Mouse (Mus musculus) MEL (cell line): ENCODE measurements around the gene Klk1b5. TPM values are rescaled to one million over a fixed set of nuclear protein-coding genes. Genes with fewer than 3 reads are reported as not detected.

Source experiments
- DNase-seq: peaks from one replicate; pipeline ENCODE4 v3.0.0; 2011; ENCODE audit warnings: low read depth, low spot score
- H3K27ac ChIP-seq: 2 replicates; pipeline ENCODE4 v1.5.1; 2012; ENCODE audit warnings: low read depth, mild to moderate bottlenecking, control low read depth, low read length, moderate library complexity; ENCODE audit not compliant: control insufficient read depth
- H3K27me3 ChIP-seq, 2 experiments: fragments of 150-350 bp in 1 of 2; sonication (generic) in 1 of 2; 2 replicates each; pipeline ENCODE4 v1.6.1; 2012; ENCODE audit warnings: low read length in 2 of 2, mild to moderate bottlenecking in 2 of 2, improper control_type of control experiment in 1 of 2, moderate library complexity in 1 of 2; ENCODE audit not compliant: insufficient read depth in 2 of 2, control insufficient read depth in 1 of 2
- H3K36me3 ChIP-seq, 2 experiments: 2 replicates each; pipeline ENCODE4 v1.6.1; 2012 to 2014; ENCODE audit warnings: low read length in 2 of 2, improper control_type of control experiment in 1 of 2, inconsistent platforms in 1 of 2, mild to moderate bottlenecking in 1 of 2; ENCODE audit not compliant: insufficient read depth in 2 of 2, control insufficient read depth in 1 of 2
- H3K4me1 ChIP-seq, 2 experiments: fragments of 150-350 bp in 1 of 2; sonication (generic) in 1 of 2; 2 replicates each; pipeline ENCODE4 v1.6.1; 2012; ENCODE audit warnings: low read length in 2 of 2, improper control_type of control experiment in 1 of 2, mild to moderate bottlenecking in 1 of 2; ENCODE audit not compliant: insufficient read depth in 2 of 2, control insufficient read depth in 1 of 2
- H3K4me3 ChIP-seq, 2 experiments: fragments of 150-350 bp in 1 of 2; sonication (generic) in 1 of 2; 2 replicates each; pipeline ENCODE4 v1.5.1; 2012; ENCODE audit warnings: low read depth in 2 of 2, low read length in 2 of 2, mild to moderate bottlenecking in 2 of 2, moderate library complexity in 2 of 2, control low read depth in 1 of 2, improper control_type of control experiment in 1 of 2; ENCODE audit not compliant: control insufficient read depth in 1 of 2, insufficient read depth in 1 of 2
- H3K79me2 ChIP-seq: 2 replicates; pipeline ENCODE4 v1.6.1; 2012; ENCODE audit warnings: mild to moderate bottlenecking, low read length, moderate library complexity; ENCODE audit not compliant: control insufficient read depth, poor library complexity, insufficient read depth
- H3K9ac ChIP-seq: 2 replicates; pipeline ENCODE4 v1.6.1; 2012; ENCODE audit warnings: low read depth, mild to moderate bottlenecking, control low read depth, low read length, moderate library complexity; ENCODE audit not compliant: control insufficient read depth, poor library complexity, severe bottlenecking
- H3K9me3 ChIP-seq: fragments of 150-350 bp; sonication (generic); replicated peaks from 2 replicates; pipeline ENCODE4 v1.6.1; 2012; ENCODE audit warnings: mild to moderate bottlenecking, low read length, improper control_type of control experiment, moderate library complexity; ENCODE audit not compliant: insufficient read depth
- BHLHE40 ChIP-seq: IDR thresholded peaks from 2 replicates; pipeline ENCODE4 v1.6.1; 2012; ENCODE audit warnings: low read depth, mild to moderate bottlenecking, inconsistent platforms, low read length, improper control_type of control experiment, borderline replicate concordance
- ELF1 ChIP-seq: IDR thresholded peaks from 2 replicates; pipeline ENCODE4 v1.6.1; 2014; ENCODE audit warnings: low read depth, mild to moderate bottlenecking, inconsistent platforms, low read length, improper control_type of control experiment, moderate library complexity
- EP300 ChIP-seq, 2 experiments: IDR thresholded peaks; 2 replicates each; pipeline ENCODE4 v1.6.1; 2011; ENCODE audit warnings: improper control_type of control experiment in 2 of 2, low read length in 2 of 2, low read depth in 1 of 2, mild to moderate bottlenecking in 1 of 2
- GABPA ChIP-seq: IDR thresholded peaks from 2 replicates; pipeline ENCODE4 v1.6.1; 2012; ENCODE audit warnings: low read depth, mild to moderate bottlenecking, inconsistent platforms, low read length, improper control_type of control experiment, moderate library complexity
- GATA1 ChIP-seq: IDR thresholded peaks from 2 replicates; pipeline ENCODE4 v1.6.1; 2011; ENCODE audit warnings: low read depth, low read length, improper control_type of control experiment
- HCFC1 ChIP-seq: IDR thresholded peaks from 2 replicates; pipeline ENCODE4 v1.6.1; 2012; ENCODE audit warnings: low read depth, mild to moderate bottlenecking, inconsistent platforms, low read length, improper control_type of control experiment, moderate library complexity
- JUND ChIP-seq: IDR thresholded peaks from 2 replicates; pipeline ENCODE4 v1.6.1; 2011; ENCODE audit warnings: low read depth, mild to moderate bottlenecking, improper control_type of control experiment, low read length
- MAX ChIP-seq: IDR thresholded peaks from 2 replicates; pipeline ENCODE4 v1.6.1; 2011; ENCODE audit warnings: low read length, improper control_type of control experiment
- MAZ ChIP-seq: IDR thresholded peaks from 2 replicates; pipeline ENCODE4 v1.6.1; 2012; ENCODE audit warnings: low read depth, mild to moderate bottlenecking, inconsistent platforms, low read length, improper control_type of control experiment
- MEF2A ChIP-seq: IDR thresholded peaks from 2 replicates; pipeline ENCODE4 v1.6.1; 2014; ENCODE audit warnings: low read depth, mild to moderate bottlenecking, inconsistent platforms, low read length, improper control_type of control experiment; ENCODE audit not compliant: poor library complexity, insufficient replicate concordance, severe bottlenecking; ENCODE audit errors: extremely low read depth
- MXI1 ChIP-seq: IDR thresholded peaks from 2 replicates; pipeline ENCODE4 v1.6.1; 2011; ENCODE audit warnings: mild to moderate bottlenecking, low read depth, low read length, improper control_type of control experiment
- RAD21 ChIP-seq: IDR thresholded peaks from 2 replicates; pipeline ENCODE4 v1.6.1; 2011; ENCODE audit warnings: mild to moderate bottlenecking, low read depth, low read length, improper control_type of control experiment
- SIN3A ChIP-seq: IDR thresholded peaks from 2 replicates; pipeline ENCODE4 v1.6.1; 2012; ENCODE audit warnings: low read length, improper control_type of control experiment, inconsistent platforms
- SMC3 ChIP-seq: IDR thresholded peaks from 2 replicates; pipeline ENCODE4 v1.6.1; 2011; ENCODE audit warnings: low read depth, low read length, improper control_type of control experiment
- TAL1 ChIP-seq: IDR thresholded peaks from 2 replicates; pipeline ENCODE4 v1.6.1; 2012; ENCODE audit warnings: mild to moderate bottlenecking, inconsistent platforms, low read length, moderate library complexity, mixed read lengths
- TBP ChIP-seq: IDR thresholded peaks from 2 replicates; pipeline ENCODE4 v1.8.0; 2011; ENCODE audit warnings: low read depth, low read length, improper control_type of control experiment
- TCF12 ChIP-seq: IDR thresholded peaks from 2 replicates; pipeline ENCODE4 v1.6.1; 2014; ENCODE audit warnings: low read depth, mild to moderate bottlenecking, inconsistent platforms, low read length, improper control_type of control experiment, moderate library complexity
- USF1 ChIP-seq: IDR thresholded peaks from 2 replicates; pipeline ENCODE4 v1.6.1; 2014; ENCODE audit warnings: low read depth, mild to moderate bottlenecking, inconsistent platforms, low read length, improper control_type of control experiment, moderate library complexity
- ZC3H11A ChIP-seq: IDR thresholded peaks from 2 replicates; pipeline ENCODE4 v1.6.1; 2012; ENCODE audit warnings: low read depth, mild to moderate bottlenecking, inconsistent platforms, low read length, improper control_type of control experiment
- polyA plus RNA-seq, 2 experiments: library from polyadenylated mRNA; stranded (reverse) in 1 of 2; unstranded in 1 of 2; fragments of >175 nt in 1 of 2; fragments of >200 nt in 1 of 2; gene quantifications; 2 replicates each; pipeline versions ENCODE4 v1.2.1 to v1.2.4; 2012; ENCODE audit warnings: low replicate concordance in 2 of 2, low read depth in 1 of 2; ENCODE audit not compliant: insufficient read length in 2 of 2, insufficient read depth in 1 of 2, missing spikeins in 1 of 2
- total RNA-seq: library from RNA; depleted of rRNA; stranded (reverse); fragments of 300-350 nt; gene quantifications from 2 replicates; pipeline ENCODE4 v1.2.3, GENCODE M21; 2012

Gene Klk1b5
- total and polyA plus RNA-seq, 3 experiments, result not detected

- no peaks in the 10 kb centered on the region for H3K27me3 ChIP-seq
- no peaks in the 10 kb centered on the region for H3K9me3 ChIP-seq
- TF ChIP-seq BHLHE40 (no peak), ELF1 (no peak), GATA1 (no peak), ZC3H11A (no peak)
- no peaks in the 10 kb centered on the region for H3K79me2 ChIP-seq
- H3K4me1 ChIP-seq, result no peaks in the 10 kb centered on the region
- H3K9ac ChIP-seq, result no peak within 1 kb of the TSS
- no peak within 1 kb of the TSS for H3K4me3 ChIP-seq
- no peak within 1 kb of the TSS for H3K27ac ChIP-seq
- no peak for DNase-seq
- H3K36me3 ChIP-seq, result no peaks in the 10 kb centered on the region
Observed at GRCm38 (mm10) chr7:44257278-44257677, 41.5 kb downstream of the Klk1b5 start, which contains the start of gene Acp4. TSS of gene Acp4 (minus strand) at chr7:44257378.

GRCm38 (mm10) chr7:44260410-44260809 lies 44.7 kb downstream of the Klk1b5 start:
- Histone ChIP-seq H3K79me2 (no peaks in the 10 kb centered on the region), H3K36me3 (no peaks in the 10 kb centered on the region), H3K9ac (no peak overlapping the region), H3K9me3 (no peaks in the 10 kb centered on the region), H3K27ac (no peak overlapping the region), H3K4me3 (no peak overlapping the region), H3K4me1 (no peaks in the 10 kb centered on the region), H3K27me3 (no peaks in the 10 kb centered on the region)
- TF ChIP-seq SIN3A (no peak), EP300 (IDR thresholded peaks at IDR 0.05; ENCODE audit: low read depth in 1 of 2, low read length in 2 of 2) (no peak), ZC3H11A (no peak), TBP (no peak), MEF2A (no peak), TCF12 (no peak), MAZ (no peak), USF1 (no peak), GABPA (no peak), MAX (no peak), JUND (no peak), TAL1 (no peak), HCFC1 (no peak), MXI1 (no peak), RAD21 (no peak), SMC3 (no peak), BHLHE40 (no peak)
- no peak for DNase-seq
